Mouse (Mus musculus) liver, embryonic 16.5 days (tissue): ENCODE measurements around the gene Ppp3r2. TPM values are rescaled to one million over a fixed set of nuclear protein-coding genes. Genes with fewer than 3 reads are reported as not detected.

Experiments used
- ATAC-seq: fragments of 200-750 bp; cut with Nextera tagmentation; 2 replicates; pipeline ENCODE4 v1.8.0; 2017; ENCODE audit warnings: low read depth, mild to moderate bottlenecking, moderate number of reproducible peaks, moderate library complexity
- H3K27ac ChIP-seq: fragments of 300-500 bp; sonication (generic); 2 replicates; pipeline ENCODE4 v1.5.1; 2014; ENCODE audit warnings: mild to moderate bottlenecking, low read length
- H3K27me3 ChIP-seq: fragments of 300-500 bp; sonication (generic); 2 replicates; pipeline ENCODE4 v1.6.1; 2014; ENCODE audit warnings: low read depth, low read length, mixed read lengths; ENCODE audit not compliant: control insufficient read depth, insufficient read depth
- H3K36me3 ChIP-seq: fragments of 300-500 bp; sonication (generic); 2 replicates; pipeline ENCODE4 v1.6.1; 2014; ENCODE audit warnings: mild to moderate bottlenecking; ENCODE audit not compliant: control insufficient read depth, insufficient read depth
- H3K4me1 ChIP-seq: fragments of 300-500 bp; sonication (generic); 2 replicates; pipeline ENCODE4 v1.6.1; 2014; ENCODE audit warnings: low read depth, low read length, mixed read lengths; ENCODE audit not compliant: control insufficient read depth
- H3K4me2 ChIP-seq: fragments of 300-500 bp; sonication (generic); 2 replicates; pipeline ENCODE4 v1.6.1; 2014; ENCODE audit warnings: low read depth, low read length, mixed read lengths
- H3K4me3 ChIP-seq: fragments of 300-500 bp; sonication (generic); 2 replicates; pipeline ENCODE4 v1.5.1; 2014; ENCODE audit warnings: low read depth, mild to moderate bottlenecking, low read length
- H3K9ac ChIP-seq: fragments of 300-500 bp; sonication (generic); 2 replicates; pipeline ENCODE4 v1.6.1; 2014; ENCODE audit warnings: low read depth, low read length
- H3K9me3 ChIP-seq: fragments of 300-500 bp; sonication (generic); replicated peaks from 2 replicates; pipeline ENCODE4 v1.6.1; 2016; ENCODE audit warnings: low read length; ENCODE audit not compliant: control insufficient read depth
- WGBS: fragments of 180-500 bp; shearing (Covaris S2); extraction: QIAGEN DNeasy Blood & Tissue Kit; methylation state at CpG from one replicate; pipeline ENCODE4 v1.1.7; 2014; ENCODE audit not compliant: insufficient replicate concordance; 5-methylcytosine and 5-hydroxymethylcytosine counted together
- polyA plus RNA-seq: library from polyadenylated mRNA; unstranded; fragments of >200 nt; fragmentation: Nextera tagmentation; extraction: Ambion mirVana; gene quantifications from 2 replicates; pipeline ENCODE4 v1.2.1, GENCODE M21; 2015

Gene Ppp3r2
- polyA plus RNA-seq = not detected in 2 replicates

- H3K4me3 ChIP-seq = no peak within 1 kb of the TSS
- no peaks in the 10 kb centered on the region for H3K9me3 ChIP-seq
- ATAC-seq = no peak
- H3K4me1 ChIP-seq = no peaks in the 10 kb centered on the region
- 57% methylated on average over 13 of the region's 13 CpGs for WGBS
- H3K9ac ChIP-seq = no peak within 1 kb of the TSS
- H3K36me3 ChIP-seq = no peaks in the 10 kb centered on the region
- H3K27ac ChIP-seq = no peak within 1 kb of the TSS
- H3K4me2 ChIP-seq = no peak within 1 kb of the TSS
- H3K27me3 ChIP-seq = no peaks in the 10 kb centered on the region
Measured at GRCm38 (mm10) chr4:49681812-49682211, at the start of gene Ppp3r2. Gene Ppp3r2 (minus strand): TSS chr4:49682024.

- Histone ChIP-seq H3K9me3 (no peaks in the 10 kb centered on the region), H3K4me3 (no peak overlapping the region), H3K27me3 (no peaks in the 10 kb centered on the region), H3K36me3 (no peaks in the 10 kb centered on the region), H3K27ac (no peak overlapping the region), H3K4me2 (no peak overlapping the region), H3K4me1 (no peaks in the 10 kb centered on the region), H3K9ac (no peak overlapping the region)
- no peak for ATAC-seq
- WGBS = 47% methylated on average over 3 of the region's 3 CpGs
Measured at GRCm38 (mm10) chr4:49729326-49729725, 47.5 kb upstream of the Ppp3r2 start.

- WGBS = 64% methylated on average over 2 of the region's 2 CpGs
- H3K4me2 ChIP-seq = no peak overlapping the region
- no peaks in the 10 kb centered on the region for H3K4me1 ChIP-seq
- no peaks in the 10 kb centered on the region for H3K27me3 ChIP-seq
- H3K9ac ChIP-seq = no peak overlapping the region
- H3K4me3 ChIP-seq = no peak overlapping the region
- no peak overlapping the region for H3K27ac ChIP-seq
- H3K9me3 ChIP-seq = no peaks in the 10 kb centered on the region
- no peak for ATAC-seq
- no peaks in the 10 kb centered on the region for H3K36me3 ChIP-seq
Measured at GRCm38 (mm10) chr4:49723908-49724307, 42.1 kb upstream of the Ppp3r2 start.

GRCm38 (mm10) chr4:49691405-49692194 lies 9.8 kb upstream of the Ppp3r2 start:
- Histone ChIP-seq H3K36me3 (no peaks in the 10 kb centered on the region), H3K4me1 (no peaks in the 10 kb centered on the region), H3K27me3 (no peaks in the 10 kb centered on the region), H3K27ac (no peak overlapping the region), H3K9ac (no peak overlapping the region), H3K4me2 (no peak overlapping the region), H3K9me3 (no peaks in the 10 kb centered on the region), H3K4me3 (no peak overlapping the region)
- 53% methylated on average over 12 of the region's 12 CpGs for WGBS
- no peak for ATAC-seq

GRCm38 (mm10) chr4:49688594-49689288 lies 6.9 kb upstream of the Ppp3r2 start:
- Histone ChIP-seq H3K9me3 (no peaks in the 10 kb centered on the region), H3K4me3 (no peak overlapping the region), H3K36me3 (no peaks in the 10 kb centered on the region), H3K27me3 (no peaks in the 10 kb centered on the region), H3K27ac (no peak overlapping the region), H3K4me2 (no peak overlapping the region), H3K9ac (no peak overlapping the region), H3K4me1 (no peaks in the 10 kb centered on the region)
- ATAC-seq = no peak
- 17% methylated on average over 9 of the region's 9 CpGs for WGBS

GRCm38 (mm10) chr4:49680171-49680875 lies 1.5 kb downstream of the Ppp3r2 start:
- Histone ChIP-seq H3K4me3 (no peak overlapping the region), H3K4me1 (no peaks in the 10 kb centered on the region), H3K36me3 (no peaks in the 10 kb centered on the region), H3K27me3 (no peaks in the 10 kb centered on the region), H3K9me3 (no peaks in the 10 kb centered on the region), H3K9ac (no peak overlapping the region), H3K27ac (no peak overlapping the region), H3K4me2 (no peak overlapping the region)
- ATAC-seq = no peak
- 72% methylated on average over 11 of the region's 11 CpGs for WGBS

- no peaks in the 10 kb centered on the region for H3K36me3 ChIP-seq
- H3K4me1 ChIP-seq = no peaks in the 10 kb centered on the region
- 44% methylated on average over 7 of the region's 7 CpGs for WGBS
- no peak for ATAC-seq
- H3K4me2 ChIP-seq = no peak overlapping the region
- H3K9ac ChIP-seq = no peak overlapping the region
- H3K27me3 ChIP-seq = no peaks in the 10 kb centered on the region
- no peak overlapping the region for H3K27ac ChIP-seq
- no peaks in the 10 kb centered on the region for H3K9me3 ChIP-seq
- no peak overlapping the region for H3K4me3 ChIP-seq
Measured at GRCm38 (mm10) chr4:49676790-49677189, 5.0 kb downstream of the Ppp3r2 start.

GRCm38 (mm10) chr4:49676071-49676470 lies 5.8 kb downstream of the Ppp3r2 start:
- no peak overlapping the region for H3K9ac ChIP-seq
- no peak overlapping the region for H3K27ac ChIP-seq
- H3K27me3 ChIP-seq = no peaks in the 10 kb centered on the region
- no peak overlapping the region for H3K4me3 ChIP-seq
- no peak for ATAC-seq
- H3K36me3 ChIP-seq = no peaks in the 10 kb centered on the region
- no peaks in the 10 kb centered on the region for H3K9me3 ChIP-seq
- 72% methylated on average over 6 of the region's 6 CpGs for WGBS
- H3K4me1 ChIP-seq = no peaks in the 10 kb centered on the region
- H3K4me2 ChIP-seq = no peak overlapping the region

- Histone ChIP-seq H3K4me2 (no peak overlapping the region), H3K27me3 (no peaks in the 10 kb centered on the region), H3K4me3 (no peak overlapping the region), H3K4me1 (no peaks in the 10 kb centered on the region), H3K9me3 (no peaks in the 10 kb centered on the region), H3K9ac (no peak overlapping the region), H3K27ac (no peak overlapping the region), H3K36me3 (peaks cover 5% of the 10 kb centered on the region; the same call in 1 of the 2 replicates)
- ATAC-seq = no peak
- WGBS = 73% methylated on average over 5 of the region's 5 CpGs
Measured at GRCm38 (mm10) chr4:49664850-49665249, 17.0 kb downstream of the Ppp3r2 start.
